Mouse (Mus musculus) cortical plate, adult 2 months (tissue): Measurements from ENCODE around the gene Gm12355.

Experiments used
- CTCF ChIP-seq: fragments of 200-500 bp; IDR thresholded peaks from 2 replicates; pipeline ENCODE4 v1.5.1; 2011; ENCODE audit warnings: mild to moderate bottlenecking, control low read depth, low read length; ENCODE audit not compliant: insufficient read depth; ENCODE audit errors: extremely low read depth
- POLR2A ChIP-seq: fragments of 200-500 bp; IDR thresholded peaks from 2 replicates; pipeline ENCODE4 v1.6.1; 2011; ENCODE audit warnings: mild to moderate bottlenecking, low read length, control low read depth; ENCODE audit not compliant: insufficient read depth; ENCODE audit errors: extremely low read depth

DNA sequence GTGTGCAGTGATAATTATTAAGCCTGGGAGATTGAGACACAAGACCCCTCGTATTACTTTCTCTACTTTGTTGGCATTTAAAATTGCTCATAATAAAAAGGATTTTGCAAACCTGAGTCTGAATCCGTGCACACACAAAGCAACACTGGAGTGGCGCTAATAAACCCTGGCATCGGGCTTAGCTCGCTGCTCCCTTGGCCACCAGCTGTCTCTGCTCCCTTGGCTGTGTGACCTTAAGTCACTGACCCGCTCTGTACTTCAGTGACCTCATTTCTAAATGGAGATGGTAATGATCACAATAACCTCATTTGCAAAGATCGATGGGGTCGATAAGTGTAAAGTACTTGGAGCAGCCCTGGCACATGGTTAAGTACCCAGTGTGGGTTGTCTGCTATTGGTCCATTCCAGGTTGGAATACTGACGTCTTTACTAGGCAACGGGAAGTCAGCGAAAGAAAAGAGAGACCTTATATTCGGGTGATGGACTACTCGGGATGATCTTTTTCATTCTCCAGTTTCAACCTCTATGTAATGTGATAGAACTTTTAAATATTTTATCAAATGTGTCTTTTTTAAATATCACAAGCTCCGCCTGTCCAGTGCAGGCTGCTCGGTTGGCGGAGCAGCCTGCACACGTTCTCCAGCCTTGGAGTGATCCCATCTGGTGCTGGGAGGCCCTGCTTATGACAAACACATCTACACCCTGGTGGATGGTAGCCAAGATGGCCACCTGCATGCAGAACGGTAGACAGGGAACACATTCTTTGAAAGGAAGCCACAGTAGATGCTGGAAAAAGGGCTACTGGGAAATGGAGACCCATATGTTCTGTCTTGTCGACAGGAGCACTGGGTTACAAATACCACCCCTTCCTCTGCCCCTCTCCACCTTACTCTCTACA, 34.7 kb downstream of the Gm12355 start:
- no peak for TF ChIP-seq POLR2A
- no peak for TF ChIP-seq CTCF
